Mouse (Mus musculus): ENCODE results near the gene Col23a1.

Col23a1 gene

GRCm38 (mm10) chr11:51617693-51618092 is 328.0 kb downstream of the Col23a1 start:
- peak; percentile 70 to 80 for DNase-seq (ENCODE audit: low read depth in 2 of 2, low spot score in 2 of 2)

GRCm38 (mm10) chr11:51618894-51619408 is 329.2 kb downstream of the Col23a1 start:
- DNase-seq (ENCODE audit: low read depth in 2 of 2, low spot score in 2 of 2) = no peak

DNA sequence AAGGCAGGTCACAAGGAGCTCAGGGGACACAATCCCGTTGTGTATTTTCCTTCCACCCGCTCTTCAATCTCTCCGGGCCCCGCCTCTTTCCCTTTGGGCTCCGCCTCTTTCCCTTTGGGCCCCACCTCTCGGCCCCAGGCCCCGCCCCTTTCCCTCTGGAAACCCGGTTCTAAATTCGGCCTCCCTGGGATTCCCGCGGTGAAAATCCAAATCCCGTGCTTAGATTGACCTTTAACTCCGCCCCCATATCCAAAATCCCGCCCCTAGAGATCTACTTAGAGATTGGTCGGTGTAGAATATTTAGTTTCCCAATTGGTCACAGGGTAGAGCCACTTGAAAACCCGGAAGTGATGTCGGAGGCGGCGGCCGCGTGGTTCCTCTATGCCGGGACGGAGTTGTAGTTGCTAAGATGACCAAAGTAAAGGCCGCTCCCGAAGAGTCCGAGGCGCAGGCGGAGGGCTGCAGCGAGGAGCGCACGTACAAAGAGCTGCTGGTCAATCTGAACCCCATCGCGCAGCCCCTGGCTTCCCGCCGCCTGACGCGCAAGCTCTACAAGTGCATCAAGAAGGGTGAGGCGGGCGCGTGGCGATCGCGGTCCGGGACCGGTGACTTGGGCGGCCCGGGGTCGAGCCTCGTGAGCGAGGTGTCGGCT is 329.8 kb downstream of the Col23a1 start, which contains the start of gene Nhp2:
TSS of gene Nhp2 (plus strand) at position 327 of the 652 bp plus-strand sequence.
- DNase-seq (ENCODE audit: low read depth in 2 of 2, low spot score in 2 of 2) = peak; percentile 76 to 87

GRCm38 (mm10) chr11:51620084-51620483 is 330.4 kb downstream of the Col23a1 start:
- DNase-seq (ENCODE audit: low read depth in 2 of 2, low spot score in 2 of 2) = no peak

GRCm38 (mm10) chr11:51621776-51622175 is 332.1 kb downstream of the Col23a1 start:
- no peak for DNase-seq (ENCODE audit: low read depth in 2 of 2, low spot score in 2 of 2)

DNA sequence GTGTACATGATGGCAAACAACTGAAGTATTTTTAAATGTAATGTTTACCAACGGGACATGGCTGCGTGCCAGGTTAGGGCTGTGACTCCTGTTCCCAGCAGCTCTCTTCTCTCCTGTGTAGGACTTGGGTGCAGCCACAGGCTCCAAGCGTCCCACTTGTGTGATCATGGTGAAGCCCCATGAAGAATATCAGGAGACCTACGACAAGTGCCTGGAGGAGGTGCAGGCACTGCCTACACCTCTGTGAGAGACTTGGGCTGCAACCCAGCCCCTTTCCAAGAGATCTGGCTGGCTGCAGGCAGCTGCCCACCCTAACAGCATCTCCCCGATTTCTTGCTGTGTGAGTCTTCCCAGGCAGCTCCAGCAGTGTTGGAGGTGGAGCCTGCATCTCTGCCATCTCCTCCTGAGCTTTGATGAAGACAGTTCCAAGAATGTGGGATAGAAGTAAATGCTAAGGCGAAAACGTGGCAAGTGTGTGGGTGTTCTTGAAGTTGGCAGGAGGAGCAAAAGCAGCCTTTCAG is 333.3 kb downstream of the Col23a1 start:
- DNase-seq (ENCODE audit: low read depth in 2 of 2, low spot score in 2 of 2) = no peak

GRCm38 (mm10) chr11:51625187-51625820 is 335.6 kb downstream of the Col23a1 start:
- no peak for DNase-seq (ENCODE audit: low read depth in 2 of 2, low spot score in 2 of 2)

GRCm38 (mm10) chr11:51627425-51627824 is 337.7 kb downstream of the Col23a1 start:
- no peak for DNase-seq (ENCODE audit: low read depth in 2 of 2, low spot score in 2 of 2)

- DNase-seq (ENCODE audit: low read depth in 2 of 2, low spot score in 2 of 2) = no peak
Measured at GRCm38 (mm10) chr11:51627907-51628306, 338.2 kb downstream of the Col23a1 start.

GRCm38 (mm10) chr11:51629651-51630314 is 340.1 kb downstream of the Col23a1 start:
- DNase-seq (ENCODE audit: low read depth in 2 of 2, low spot score in 2 of 2) = no peak

GRCm38 (mm10) chr11:51632130-51632753 is 342.5 kb downstream of the Col23a1 start:
- DNase-seq (ENCODE audit: low read depth in 2 of 2, low spot score in 2 of 2) = no peak

GRCm38 (mm10) chr11:51633200-51633599 is 343.5 kb downstream of the Col23a1 start:
- DNase-seq (ENCODE audit: low read depth in 2 of 2, low spot score in 2 of 2) = peak in 1 of 2 experiments; percentile 28

Measured in CD8-positive naive resting alpha-beta T cell, adult 2 months (primary cell).